Comparison of ENCODE assay signal across 14 mouse cellular contexts in the genomic region with DNA sequence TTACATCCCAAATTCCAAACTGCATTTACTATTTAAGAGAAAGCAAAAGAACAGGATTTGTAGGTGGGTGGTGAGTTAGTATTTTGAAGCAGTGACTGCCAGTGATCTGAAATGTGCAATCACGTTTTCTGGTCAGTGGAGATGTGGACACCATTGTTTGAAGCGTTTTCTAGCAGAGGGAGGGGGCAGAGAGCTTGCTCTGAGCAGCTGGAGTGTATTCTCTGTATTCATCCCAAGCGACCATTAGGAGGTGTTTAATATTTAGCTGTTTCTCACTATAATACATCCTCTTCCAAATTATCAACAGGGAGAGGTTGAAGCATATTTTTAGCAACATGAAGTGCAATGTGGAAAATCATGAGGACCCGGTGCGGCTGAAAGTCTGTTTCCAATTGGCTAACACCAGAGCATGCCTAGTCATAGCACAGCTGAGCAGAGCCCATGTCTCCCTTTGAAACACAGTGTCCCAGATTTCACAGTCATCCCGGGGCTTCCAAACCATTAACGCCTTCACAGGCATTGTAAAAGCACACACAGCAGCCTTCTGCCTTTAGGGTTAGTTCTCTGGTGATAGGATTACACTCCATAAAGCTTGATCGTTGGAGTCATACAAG. TPM values are rescaled to one million over a fixed set of nuclear protein-coding genes. Genes with fewer than 3 reads are reported as not detected.
DNase-seq lines count a peak whose midpoint lies in the region; ATAC-seq and TF ChIP-seq lines count a peak whose summit lies in the region.
"Had no signal": no experiment of that assay in that cellular context is flagged by ENCODE, and none has a peak within 500 bp of the region (broad histone marks: within the 10 kb centered on the region; RNA-seq: fewer than 3 reads in every experiment).

No protein-coding gene starts in this region.

- peak overlapping the region; percentile 33 for H3K27ac ChIP-seq in heart, adult 2 months
- peak overlapping the region; percentile 65 to 75 for H3K27ac ChIP-seq in heart, embryonic 14.5 days (replicated peaks in 1 of 2; ENCODE audit: control insufficient read depth in 1 of 2, insufficient read depth in 1 of 2, low read depth in 2 of 2, low read length in 2 of 2)
- peak overlapping the region; percentile 65; the same call in 1 of the 2 replicates for H3K27ac ChIP-seq in midbrain, embryonic 15.5 days
- no peak overlapping the region for H3K27ac ChIP-seq in kidney, embryonic 14.5 days (ENCODE audit: low read depth, low read length)
- H3K27ac ChIP-seq: embryonic facial prominence, embryonic 15.5 days; liver, embryonic 15.5 days had no signal

- H3K9me3 ChIP-seq in heart, embryonic 14.5 days (ENCODE audit: control insufficient read depth, low read length) = no peaks in the 10 kb centered on the region
- no peaks in the 10 kb centered on the region for H3K9me3 ChIP-seq in midbrain, embryonic 15.5 days
- H3K9me3 ChIP-seq in kidney, embryonic 14.5 days (ENCODE audit: control insufficient read depth, low read length) = no peaks in the 10 kb centered on the region
- H3K9me3 ChIP-seq: embryonic facial prominence, embryonic 15.5 days; liver, embryonic 15.5 days had no signal

- ATAC-seq in heart, embryonic 14.5 days (ENCODE audit: insufficient number of reproducible peaks, insufficient read depth, low FRiP score, low read depth) = no peak
- peak; percentile 86 for ATAC-seq in midbrain, embryonic 15.5 days (replicated peaks)
- ATAC-seq in granulocyte monocyte progenitor cell, adult 5-6 weeks (replicated peaks; ENCODE audit: poor library complexity, severe bottlenecking) = no peak
- no peak for ATAC-seq in kidney, embryonic 14.5 days (ENCODE audit: low FRiP score, low TSS enrichment)

- no peaks in the 10 kb centered on the region for H3K27me3 ChIP-seq in heart, adult 2 months (ENCODE audit: control insufficient read depth, insufficient read depth, low read length)
- no peaks in the 10 kb centered on the region for H3K27me3 ChIP-seq in heart, embryonic 14.5 days (ENCODE audit: control insufficient read depth, insufficient read depth, low read length)
- H3K27me3 ChIP-seq in midbrain, embryonic 15.5 days (replicated peaks) = no peaks in the 10 kb centered on the region
- no peaks in the 10 kb centered on the region for H3K27me3 ChIP-seq in kidney, embryonic 14.5 days (ENCODE audit: control insufficient read depth, insufficient read depth, low read length)
- H3K27me3 ChIP-seq: embryonic facial prominence, embryonic 15.5 days; liver, embryonic 15.5 days had no signal

- peak; percentile 37 to 43 for DNase-seq in heart, adult 2 months
- DNase-seq in heart, postnatal 25 days (ENCODE audit: low spot score) = no peak
- peak; percentile 65 for DNase-seq in brain, embryonic 14.5 days (ENCODE audit: low read depth)
- DNase-seq in urinary bladder, postnatal 4 days (ENCODE audit: low spot score in 2 of 2) = no peak
- DNase-seq: cerebellum, adult 11 months; thymus, postnatal 25 days had no signal

- TF ChIP-seq POLR2A in heart, adult 2 months (IDR thresholded peaks at IDR 0.05; ENCODE audit: insufficient read depth, low read depth, low read length) = no peak
- TF ChIP-seq POLR2A in brain, embryonic 14.5 days (IDR thresholded peaks at IDR 0.05; ENCODE audit: borderline replicate concordance, extremely low read depth, insufficient read depth, insufficient read length, poor library complexity, severe bottlenecking) = no peak

- 40% methylated on average over 8 of the region's 8 CpGs for WGBS in heart, adult 2 months
- WGBS in heart, embryonic 14.5 days = 37% methylated on average over 8 of the region's 8 CpGs
- 38% methylated on average over 8 of the region's 8 CpGs for WGBS in midbrain, embryonic 15.5 days
- WGBS in kidney, embryonic 14.5 days = 48% methylated on average over 8 of the region's 8 CpGs

- no peak for TF ChIP-seq EP300 in heart, adult 2 months (IDR thresholded peaks at IDR 0.05; ENCODE audit: insufficient read depth, low read depth, low read length)

- no peaks in the 10 kb centered on the region for H3K79me2 ChIP-seq in heart, adult 2 months (replicated peaks; ENCODE audit: control insufficient read depth, insufficient read depth, low read length)

- peaks cover 3% of the 10 kb centered on the region for H3K4me1 ChIP-seq in heart, adult 2 months (ENCODE audit: control insufficient read depth, insufficient read depth, low read length)
- peaks cover 0 to 7% of the 10 kb centered on the region in 2 experiments; a peak in 2 of 4 replicates for H3K4me1 ChIP-seq in heart, embryonic 14.5 days (ENCODE audit: control insufficient read depth in 2 of 2, insufficient read depth in 2 of 2, low read length in 2 of 2)
- peaks cover 8% of the 10 kb centered on the region; the same call in 1 of the 2 replicates for H3K4me1 ChIP-seq in midbrain, embryonic 15.5 days
- H3K4me1 ChIP-seq in kidney, embryonic 14.5 days (ENCODE audit: control insufficient read depth, insufficient read depth, low read length) = no peaks in the 10 kb centered on the region
- H3K4me1 ChIP-seq: liver, embryonic 15.5 days had no signal

- TF ChIP-seq CTCF in heart, adult 2 months (IDR thresholded peaks at IDR 0.05) = no peak
- no peak for TF ChIP-seq CTCF in brain, embryonic 14.5 days (IDR thresholded peaks at IDR 0.05; ENCODE audit: borderline replicate concordance, extremely low read depth, insufficient read depth, insufficient read length)

- H3K4me3 ChIP-seq in heart, adult 2 months = no peak overlapping the region
- H3K4me3 ChIP-seq in heart, embryonic 14.5 days (ENCODE audit: control insufficient read depth in 1 of 2, insufficient read depth in 1 of 2, low read depth in 1 of 2, low read length in 2 of 2) = no peak overlapping the region
- H3K4me3 ChIP-seq in midbrain, embryonic 15.5 days = no peak overlapping the region
- H3K4me3 ChIP-seq in kidney, embryonic 14.5 days (ENCODE audit: low read length) = no peak overlapping the region
- H3K4me3 ChIP-seq: embryonic facial prominence, embryonic 15.5 days; liver, embryonic 15.5 days had no signal

- H3K36me3 ChIP-seq in heart, adult 2 months (ENCODE audit: control insufficient read depth, insufficient read depth, low read length) = peaks cover 6% of the 10 kb centered on the region; the same call in 1 of the 2 replicates
- H3K36me3 ChIP-seq in heart, embryonic 14.5 days (ENCODE audit: control insufficient read depth, insufficient read depth, low read length) = no peaks in the 10 kb centered on the region
- no peaks in the 10 kb centered on the region for H3K36me3 ChIP-seq in midbrain, embryonic 15.5 days (replicated peaks)
- H3K36me3 ChIP-seq in kidney, embryonic 14.5 days (ENCODE audit: control insufficient read depth, insufficient read depth, low read length) = no peaks in the 10 kb centered on the region
- H3K36me3 ChIP-seq: embryonic facial prominence, embryonic 15.5 days; liver, embryonic 15.5 days had no signal

- H3K9ac ChIP-seq in heart, adult 2 months (ENCODE audit: low read depth, low read length) = no peak overlapping the region; the same call in 1 of the 2 replicates
- H3K9ac ChIP-seq in heart, embryonic 14.5 days (ENCODE audit: low read length) = no peak overlapping the region; the same call in 1 of the 2 replicates
- H3K9ac ChIP-seq in midbrain, embryonic 15.5 days = no peak overlapping the region
- H3K9ac ChIP-seq in kidney, embryonic 14.5 days (ENCODE audit: low read depth, low read length) = no peak overlapping the region
- H3K9ac ChIP-seq: embryonic facial prominence, embryonic 15.5 days; liver, embryonic 15.5 days had no signal

- intact Hi-C loops in heart, adult 2 months (cut with DNase I) = no loop called here
- intact Hi-C loops in heart, postnatal 25 days (cut with DNase I) = no loop called here

- H3K4me2 ChIP-seq in heart, embryonic 14.5 days (ENCODE audit: low read length) = peak overlapping the region; percentile 16
- H3K4me2 ChIP-seq in midbrain, embryonic 15.5 days = peak overlapping the region; percentile 24
- H3K4me2 ChIP-seq in kidney, embryonic 14.5 days (replicated peaks; ENCODE audit: low read depth, low read length) = no peak overlapping the region
- H3K4me2 ChIP-seq: embryonic facial prominence, embryonic 15.5 days; liver, embryonic 15.5 days had no signal

RNA-seq across cellular contexts. Expression of a gene that starts 41.7 kb away (rescaled TPM):
- under 1 TPM; 0.18 TPM for total RNA-seq in heart, adult 2 months (2021)
- 0.21 and 0.44 TPM in 2 replicates for polyA plus RNA-seq in heart, adult 2 months (2012; rRNA removed)
- under 1 TPM; 0.18 to 0.25 TPM for total RNA-seq in heart, postnatal 25 days (2021)
- polyA plus RNA-seq in brain, embryonic 14.5 days (2012; rRNA removed) = 0.11 and 0.15 TPM in 2 replicates
- 0.18 and 0.36 TPM in 2 replicates for polyA plus RNA-seq in heart, embryonic 14.5 days (2014; fragmentation: Nextera tagmentation; extraction: Ambion mirVana)
- not detected in 2 replicates for polyA plus RNA-seq in midbrain, embryonic 15.5 days (2015; fragmentation: Nextera tagmentation; extraction: Ambion mirVana)
- total RNA-seq in granulocyte monocyte progenitor cell, adult 5-6 weeks (2014; fragmentation: Nextera tagmentation) = not detected in 2 replicates
- not detected in 2 replicates for total RNA-seq in granulocyte monocyte progenitor cell, adult 5-6 weeks (2017)
- 0.07 and 0.26 TPM in 2 replicates for polyA plus RNA-seq in kidney, embryonic 14.5 days (2014; fragmentation: Nextera tagmentation; extraction: Ambion mirVana)
- total RNA-seq: left cerebral cortex, adult 18-20 months had no signal

RNA-seq across cellular contexts. Expression of a gene that starts 49.3 kb away (rescaled TPM):
- under 1 TPM; 0.86 to 0.91 TPM for total RNA-seq in heart, adult 2 months (2021)
- 0.74 and 2.0 TPM in 2 replicates for polyA plus RNA-seq in heart, adult 2 months (2012; rRNA removed)
- total RNA-seq in heart, postnatal 25 days (2021) = under 1 TPM; 0.75 to 0.96 TPM
- 0.06 TPM in 1 of 2 replicates, not detected in the other for polyA plus RNA-seq in brain, embryonic 14.5 days (2012; rRNA removed)
- not detected in 2 replicates for polyA plus RNA-seq in heart, embryonic 14.5 days (2014; fragmentation: Nextera tagmentation; extraction: Ambion mirVana)
- not detected in 2 replicates for polyA plus RNA-seq in midbrain, embryonic 15.5 days (2015; fragmentation: Nextera tagmentation; extraction: Ambion mirVana)
- not detected in 2 replicates for total RNA-seq in granulocyte monocyte progenitor cell, adult 5-6 weeks (2014; fragmentation: Nextera tagmentation)
- total RNA-seq in granulocyte monocyte progenitor cell, adult 5-6 weeks (2017) = not detected in 2 replicates
- polyA plus RNA-seq in kidney, embryonic 14.5 days (2014; fragmentation: Nextera tagmentation; extraction: Ambion mirVana) = not detected in 2 replicates
- total RNA-seq: left cerebral cortex, adult 18-20 months had no signal
- polyA plus RNA-seq: embryonic facial prominence, embryonic 15.5 days; intestine, embryonic 14.5 days; liver, embryonic 15.5 days had no signal

Comparison
In these comparisons a context has a peak if more than half of its experiments do, and no peak if none do; other contexts are left out.
1. DNase-seq: peak in heart, adult 2 months (2 of 2) and brain, embryonic 14.5 days (single experiment); none in heart, postnatal 25 days (single experiment) and urinary bladder, postnatal 4 days (0 of 2).